Mouse (Mus musculus) limb, embryonic 14.5 days (tissue): ENCODE measurements around the gene Slc38a2. TPM values are rescaled to one million over a fixed set of nuclear protein-coding genes. Genes with fewer than 3 reads are reported as not detected.

Experiments used
- ATAC-seq: fragments of 200-750 bp; cut with Nextera tagmentation; 2 replicates; pipeline ENCODE4 v1.8.0; 2017; ENCODE audit warnings: low read depth, moderate number of reproducible peaks, moderate TSS enrichment; ENCODE audit not compliant: low FRiP score
- DNase-seq: peaks from one replicate; pipeline ENCODE4 v3.0.0-alpha.2; 2015; ENCODE audit warnings: low spot score
- H3K27ac ChIP-seq: fragments of 300-500 bp; sonication (generic); replicated peaks from 2 replicates; pipeline ENCODE4 v1.5.1; 2014; ENCODE audit warnings: low read depth, mild to moderate bottlenecking, low read length, moderate library complexity, mixed read lengths
- H3K27me3 ChIP-seq: fragments of 300-500 bp; sonication (generic); 2 replicates; pipeline ENCODE4 v1.6.1; 2014; ENCODE audit warnings: low read length, mixed read lengths; ENCODE audit not compliant: control insufficient read depth, insufficient read depth
- H3K36me3 ChIP-seq: fragments of 300-500 bp; sonication (generic); 2 replicates; pipeline ENCODE4 v1.6.1; 2014; ENCODE audit warnings: mild to moderate bottlenecking, low read length, moderate library complexity, mixed read lengths; ENCODE audit not compliant: control insufficient read depth, insufficient read depth
- H3K4me1 ChIP-seq: fragments of 300-500 bp; sonication (generic); 2 replicates; pipeline ENCODE4 v1.6.1; 2014; ENCODE audit warnings: antibody characterized with exemption, low read length, mixed read lengths; ENCODE audit not compliant: control insufficient read depth, insufficient read depth
- H3K4me2 ChIP-seq: fragments of 300-500 bp; sonication (generic); replicated peaks from 2 replicates; pipeline ENCODE4 v1.6.1; 2014; ENCODE audit warnings: low read depth, mild to moderate bottlenecking, low read length, moderate library complexity; ENCODE audit not compliant: severe bottlenecking
- H3K4me3 ChIP-seq: fragments of 300-500 bp; sonication (generic); replicated peaks from 2 replicates; pipeline ENCODE4 v1.5.1; 2014; ENCODE audit warnings: low read length
- H3K9ac ChIP-seq: fragments of 300-500 bp; sonication (generic); 2 replicates; pipeline ENCODE4 v1.6.1; 2014; ENCODE audit warnings: mild to moderate bottlenecking, low read depth, low read length, moderate library complexity; ENCODE audit not compliant: severe bottlenecking
- H3K9me3 ChIP-seq: fragments of 300-500 bp; sonication (generic); 2 replicates; pipeline ENCODE4 v1.6.1; 2016; ENCODE audit warnings: low read length; ENCODE audit not compliant: control insufficient read depth
- POLR2A ChIP-seq: fragments of 200-500 bp; IDR thresholded peaks from 2 replicates; pipeline ENCODE4 v1.8.0; 2012; ENCODE audit warnings: inconsistent platforms, mild to moderate bottlenecking, moderate library complexity, borderline replicate concordance; ENCODE audit not compliant: insufficient read depth, insufficient read length; ENCODE audit errors: extremely low read depth
- WGBS: fragments of 180-500 bp; shearing (Covaris S2); extraction: QIAGEN DNeasy Blood & Tissue Kit; methylation state at CpG from one replicate; pipeline ENCODE4 v1.1.7; 2014; 5-methylcytosine and 5-hydroxymethylcytosine counted together
- polyA plus RNA-seq, 2 experiments: library from polyadenylated mRNA; depleted of rRNA in 1 of 2; stranded (reverse) in 1 of 2; unstranded in 1 of 2; fragments of >200 nt; fragmentation: Nextera tagmentation in 1 of 2; extraction: Ambion mirVana in 1 of 2; gene quantifications; 2 replicates each; pipeline versions ENCODE4 v1.2.1 to v1.2.3; 2012 to 2014

Gene Slc38a2
- polyA plus RNA-seq, 2 experiments: 116 to 137 TPM

- Histone ChIP-seq H3K9me3 (no peaks in the 10 kb centered on the region), H3K4me3 (no peak overlapping the region), H3K4me2 (no peak overlapping the region), H3K27ac (no peak overlapping the region), H3K9ac (no peak overlapping the region), H3K27me3 (no peaks in the 10 kb centered on the region), H3K36me3 (no peaks in the 10 kb centered on the region), H3K4me1 (peaks cover 7% of the 10 kb centered on the region)
- no peak for ATAC-seq
- WGBS: 70% methylated on average over 1 of the region's 1 CpGs
- no peak for DNase-seq
- no peak for TF ChIP-seq POLR2A
Measured at GRCm38 (mm10) chr15:96674089-96674488, 25.4 kb downstream of the Slc38a2 start.

- no peak overlapping the region for H3K4me2 ChIP-seq
- H3K9ac ChIP-seq: no peak overlapping the region
- ATAC-seq (no peak), DNase-seq (no peak)
- H3K4me3 ChIP-seq: no peak overlapping the region
- no peaks in the 10 kb centered on the region for H3K27me3 ChIP-seq
- H3K9me3 ChIP-seq: no peaks in the 10 kb centered on the region
- H3K36me3 ChIP-seq: no peaks in the 10 kb centered on the region
- H3K27ac ChIP-seq: no peak overlapping the region
- 72% methylated on average over 6 of the region's 6 CpGs for WGBS
- H3K4me1 ChIP-seq: peaks cover 3% of the 10 kb centered on the region; the same call in 1 of the 2 replicates
- TF ChIP-seq POLR2A: no peak
Measured at GRCm38 (mm10) chr15:96669721-96670120, 29.8 kb downstream of the Slc38a2 start.

DNA sequence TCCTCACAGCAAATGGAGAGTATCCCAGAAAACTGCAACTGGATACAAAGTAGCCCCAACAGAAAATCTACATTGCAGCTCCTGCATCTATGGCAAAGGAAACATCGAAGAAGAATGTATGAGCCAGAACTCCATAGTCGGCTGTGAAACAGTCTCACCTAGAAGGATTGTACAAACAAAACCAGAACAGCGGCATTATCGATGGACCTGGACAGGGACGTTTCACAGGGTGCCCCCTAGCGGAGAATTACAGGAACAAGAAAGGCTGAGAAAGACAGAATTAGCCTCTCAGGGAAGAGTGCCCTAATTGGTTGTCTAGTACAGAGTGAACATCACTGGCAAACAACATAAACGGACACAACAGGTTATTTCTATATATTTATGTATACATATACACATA is 32.9 kb downstream of the Slc38a2 start:
- ATAC-seq: no peak; the same call in 1 of the 2 replicates
- Histone ChIP-seq H3K9me3 (no peaks in the 10 kb centered on the region), H3K36me3 (no peaks in the 10 kb centered on the region), H3K4me3 (0 out of 2 replicates have a peak overlapping the region, but pooled peaks have one; percentile 8), H3K9ac (no peak overlapping the region), H3K4me1 (peaks cover 3% of the 10 kb centered on the region; the same call in 1 of the 2 replicates), H3K27ac (no peak overlapping the region), H3K27me3 (no peaks in the 10 kb centered on the region), H3K4me2 (peak overlapping the region; percentile 16; the same call in 1 of the 2 replicates)
- DNase-seq: peak; percentile 85
- no peak for TF ChIP-seq POLR2A
- 6% methylated on average over 7 of the region's 7 CpGs for WGBS

DNA sequence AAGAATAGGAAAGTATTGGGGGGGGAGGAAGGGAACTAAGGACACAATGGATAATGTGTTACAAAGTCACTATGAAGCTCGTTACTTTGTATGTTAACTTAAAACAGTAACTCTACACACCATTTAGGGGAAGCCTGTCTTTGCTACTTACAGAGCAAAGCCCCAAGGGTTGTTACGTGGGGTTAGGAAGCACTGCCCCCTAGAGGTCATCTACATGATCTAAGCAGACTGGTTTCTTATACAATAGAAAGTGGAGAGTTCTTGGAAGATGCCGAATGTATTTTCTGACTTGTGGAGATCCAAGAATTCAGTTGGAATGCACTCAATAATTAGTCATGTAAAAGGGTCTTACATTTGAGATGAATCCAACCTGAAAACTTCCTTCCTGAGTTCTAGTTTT is 33.6 kb downstream of the Slc38a2 start:
- 7% methylated on average over 3 of the region's 3 CpGs for WGBS
- Histone ChIP-seq H3K4me1 (peaks cover 3% of the 10 kb centered on the region; the same call in 1 of the 2 replicates), H3K4me3 (no peak overlapping the region), H3K9me3 (no peaks in the 10 kb centered on the region), H3K9ac (no peak overlapping the region), H3K36me3 (no peaks in the 10 kb centered on the region), H3K27ac (no peak overlapping the region), H3K27me3 (no peaks in the 10 kb centered on the region), H3K4me2 (peak overlapping the region; percentile 16; the same call in 1 of the 2 replicates)
- 0 out of 2 replicates have a peak, but pooled peaks have one; percentile 77 for ATAC-seq
- no peak for TF ChIP-seq POLR2A
- DNase-seq: peak; percentile 92

GRCm38 (mm10) chr15:96660590-96661141 is 38.9 kb downstream of the Slc38a2 start:
- no peaks in the 10 kb centered on the region for H3K9me3 ChIP-seq
- ATAC-seq (no peak), DNase-seq (no peak)
- no peak for TF ChIP-seq POLR2A
- H3K4me1 ChIP-seq: peaks cover 4% of the 10 kb centered on the region; the same call in 1 of the 2 replicates
- H3K36me3 ChIP-seq: no peaks in the 10 kb centered on the region
- H3K4me3 ChIP-seq: no peak overlapping the region
- no peaks in the 10 kb centered on the region for H3K27me3 ChIP-seq
- no peak overlapping the region for H3K27ac ChIP-seq
- WGBS: 59% methylated on average over 13 of the region's 13 CpGs
- H3K9ac ChIP-seq: no peak overlapping the region
- no peak overlapping the region for H3K4me2 ChIP-seq
